Mouse (Mus musculus) urinary bladder, adult 2 months (tissue): ENCODE results near the gene Lonrf2. TPM values are rescaled to one million over a fixed set of nuclear protein-coding genes. Genes with fewer than 3 reads are reported as not detected.
A peak's percentile ranks its signal among the peaks of the same experiment; 100 is the strongest.

Source experiments
- DNase-seq: peaks from one replicate; pipeline ENCODE4 v3.0.0; 2022; ENCODE audit warnings: low spot score
- polyA plus RNA-seq: library from polyadenylated mRNA; depleted of rRNA; stranded (reverse); fragments of >200 nt; gene quantifications from 2 replicates; pipeline ENCODE4 v1.2.3, GENCODE M21; 2012; rRNA removed

Lonrf2 gene
- polyA plus RNA-seq, result 5.6 and 5.9 TPM in 2 replicates

- DNase-seq, result no peak
Observed at GRCm38 (mm10) chr1:38836477-38836872, at the start of gene Lonrf2. Gene Lonrf2, minus strand, starts transcription at chr1:38836711.

DNA sequence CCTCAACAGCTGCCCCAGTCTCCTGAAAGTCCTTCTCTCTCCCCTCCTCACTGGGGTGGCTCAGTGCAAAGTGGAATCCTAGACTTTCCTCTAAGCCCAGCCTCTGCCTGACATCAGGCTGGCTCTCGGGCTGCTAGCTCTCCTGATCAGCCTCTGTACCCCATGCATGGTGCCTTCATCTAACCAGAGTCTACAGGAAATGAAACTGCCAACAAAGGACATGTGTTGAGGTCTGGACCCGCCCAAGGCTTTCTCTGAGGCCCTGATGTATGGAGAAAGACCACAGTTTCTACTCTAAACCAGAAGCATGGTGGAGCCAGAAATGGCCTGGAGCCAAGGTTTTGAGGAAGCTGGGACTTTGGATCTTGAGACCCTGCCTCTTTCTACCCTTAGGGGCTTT is 49.4 kb upstream of the Lonrf2 start:
- DNase-seq, result no peak

DNA sequence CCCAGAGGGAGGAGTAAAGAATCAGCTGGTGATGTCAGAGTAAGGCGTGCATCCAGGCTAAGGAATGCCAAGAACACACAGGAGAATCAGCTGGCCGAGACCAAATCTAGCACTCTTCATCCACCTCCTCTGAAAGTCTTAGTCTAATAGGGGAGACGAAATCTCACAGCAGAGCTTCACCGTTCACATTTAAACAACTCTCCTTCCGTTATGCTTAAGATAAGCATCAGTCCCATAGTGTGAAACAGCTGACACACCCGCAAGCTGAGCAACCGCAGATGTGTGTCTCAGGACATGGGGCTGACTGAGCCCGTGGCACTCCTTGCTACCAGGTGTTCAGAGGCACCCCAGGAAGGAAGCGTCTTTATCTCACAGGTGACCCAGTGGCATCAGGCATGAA is 47.3 kb upstream of the Lonrf2 start:
- DNase-seq, result no peak

DNA sequence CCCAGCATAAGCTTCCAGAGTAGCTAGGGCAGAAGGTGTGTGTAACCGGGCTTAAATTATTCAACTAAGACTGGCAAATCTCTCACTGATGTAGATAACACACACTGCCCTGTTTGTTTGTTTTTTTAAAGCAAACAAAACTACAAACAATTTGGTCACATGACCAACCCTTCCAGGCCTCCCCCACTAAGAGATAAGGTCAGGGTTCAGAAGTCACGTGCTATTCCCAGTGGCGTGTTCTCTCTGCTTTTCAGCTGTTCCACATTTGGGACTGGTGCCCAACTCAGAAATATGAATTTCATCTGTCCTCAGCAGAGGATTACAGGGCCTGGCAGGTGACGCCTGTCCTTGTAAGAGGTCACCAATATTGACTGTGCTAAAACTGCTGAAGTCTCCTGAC is 46.2 kb upstream of the Lonrf2 start:
- no peak for DNase-seq

GRCm38 (mm10) chr1:38881366-38881765 is 44.9 kb upstream of the Lonrf2 start:
- no peak for DNase-seq

DNA sequence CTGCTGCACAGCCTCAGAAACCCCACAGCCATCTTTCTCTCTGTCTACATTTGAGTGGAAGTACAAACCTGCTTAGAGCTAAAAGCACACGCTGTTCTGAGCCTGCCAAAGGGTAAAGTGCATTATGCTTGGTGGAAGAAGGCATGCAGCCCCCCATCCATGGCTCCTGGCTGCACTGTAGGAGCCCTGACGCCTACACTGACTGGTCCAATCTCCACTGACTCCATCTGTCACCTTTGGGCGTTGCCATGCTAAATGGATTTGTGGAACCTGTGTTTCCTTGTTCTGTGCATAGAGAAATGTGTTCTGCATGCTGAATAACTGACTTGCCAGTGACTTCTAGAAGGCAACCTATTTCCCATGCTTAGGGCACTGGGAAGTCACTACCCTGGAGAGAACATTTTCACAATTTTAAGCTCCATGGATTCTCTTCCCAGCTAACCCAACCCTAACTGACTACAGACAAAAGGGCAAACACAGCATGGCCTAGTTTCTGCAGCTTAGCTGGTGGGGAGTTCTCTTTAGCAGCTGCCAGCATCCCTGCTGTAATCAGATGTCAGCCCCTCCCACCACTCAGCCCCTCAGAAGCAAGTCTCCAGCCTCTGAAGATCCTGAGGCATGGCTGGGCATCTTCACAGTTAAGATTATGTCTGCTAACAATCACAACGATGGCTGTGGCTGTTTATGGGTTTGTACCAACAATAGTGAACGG is 40.3 kb upstream of the Lonrf2 start:
- DNase-seq, result no peak

GRCm38 (mm10) chr1:38873911-38874310 is 37.4 kb upstream of the Lonrf2 start:
- DNase-seq, result no peak

- no peak for DNase-seq
Observed at GRCm38 (mm10) chr1:38871834-38872233, 35.3 kb upstream of the Lonrf2 start.

GRCm38 (mm10) chr1:38869398-38870195 is 33.1 kb upstream of the Lonrf2 start:
- no peak for DNase-seq

GRCm38 (mm10) chr1:38866242-38866641 is 29.7 kb upstream of the Lonrf2 start:
- DNase-seq, result no peak

GRCm38 (mm10) chr1:38864341-38864740 is 27.8 kb upstream of the Lonrf2 start:
- DNase-seq, result peak; percentile 36

DNA sequence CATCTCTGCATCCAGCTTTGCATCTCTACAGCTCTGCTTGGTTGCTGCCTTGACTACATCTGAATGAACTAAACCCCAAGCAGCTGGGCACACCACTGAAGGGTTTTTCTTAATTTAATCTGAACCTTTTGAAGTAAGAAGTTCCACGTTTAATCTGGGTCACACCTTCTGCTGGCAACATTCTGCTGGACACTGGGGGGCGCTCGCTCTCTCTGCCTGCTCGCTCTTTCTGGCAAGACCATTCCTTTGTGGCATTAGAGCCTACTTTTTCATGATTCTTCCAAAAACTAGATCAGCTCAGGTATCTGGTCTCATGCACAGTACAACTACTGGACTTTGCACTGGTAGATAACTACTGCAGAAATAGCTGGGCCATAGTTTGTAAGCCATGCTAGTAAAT is 25.7 kb upstream of the Lonrf2 start:
- DNase-seq, result no peak

- DNase-seq, result no peak
Observed at GRCm38 (mm10) chr1:38860867-38861524, 24.5 kb upstream of the Lonrf2 start.

GRCm38 (mm10) chr1:38860207-38860606 is 23.7 kb upstream of the Lonrf2 start:
- DNase-seq, result no peak

DNA sequence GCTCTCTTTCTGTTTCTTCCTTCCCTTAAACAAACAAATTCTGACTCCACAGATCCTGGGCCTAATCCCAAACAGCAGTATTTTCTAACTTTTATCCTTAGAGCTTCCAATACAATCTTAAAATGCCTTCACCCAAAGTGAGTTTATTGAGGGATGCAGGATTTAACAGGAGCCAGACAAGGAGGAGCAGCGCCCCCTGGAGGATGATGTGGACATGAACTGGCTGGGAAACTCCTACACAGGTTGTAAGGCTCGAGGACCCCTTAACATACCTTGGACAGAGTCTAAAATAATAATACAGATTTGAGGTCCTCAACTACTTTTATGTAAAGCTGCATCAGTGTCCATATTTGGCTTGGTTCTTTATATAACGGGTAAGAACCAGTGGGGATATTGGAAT is 19.7 kb upstream of the Lonrf2 start:
- DNase-seq, result no peak

- no peak for DNase-seq
Observed at GRCm38 (mm10) chr1:38852250-38852649, 15.7 kb upstream of the Lonrf2 start.

- DNase-seq, result no peak
Observed at GRCm38 (mm10) chr1:38850650-38851049, 14.1 kb upstream of the Lonrf2 start.

- DNase-seq, result no peak
Observed at GRCm38 (mm10) chr1:38848451-38849289, 12.2 kb upstream of the Lonrf2 start.

- no peak for DNase-seq
Observed at GRCm38 (mm10) chr1:38847975-38848374, 11.5 kb upstream of the Lonrf2 start.

- DNase-seq, result no peak
Observed at GRCm38 (mm10) chr1:38843275-38843674, 6.8 kb upstream of the Lonrf2 start.

- no peak for DNase-seq
Observed at GRCm38 (mm10) chr1:38842861-38843260, 6.3 kb upstream of the Lonrf2 start.

- no peak for DNase-seq
Observed at GRCm38 (mm10) chr1:38839944-38840343, 3.4 kb upstream of the Lonrf2 start.
